Mouse (Mus musculus) brain, embryonic 14.5 days (tissue): ENCODE measurements around the gene Bivm. TPM values are rescaled to one million over a fixed set of nuclear protein-coding genes. Genes with fewer than 3 reads are reported as not detected.

ENCODE experiments used
- DNase-seq: peaks from one replicate; pipeline ENCODE4 v3.0.0-alpha.2; 2011; ENCODE audit warnings: low read depth
- CTCF ChIP-seq: fragments of 200-500 bp; IDR thresholded peaks from 2 replicates; pipeline ENCODE4 v1.5.1; 2012; ENCODE audit warnings: inconsistent platforms, mild to moderate bottlenecking, moderate library complexity, borderline replicate concordance; ENCODE audit not compliant: insufficient read depth, insufficient read length; ENCODE audit errors: extremely low read depth
- POLR2A ChIP-seq: fragments of 200-500 bp; IDR thresholded peaks from 2 replicates; pipeline ENCODE4 v1.6.1; 2012; ENCODE audit warnings: mild to moderate bottlenecking, inconsistent platforms, borderline replicate concordance; ENCODE audit not compliant: poor library complexity, insufficient read depth, insufficient read length, severe bottlenecking; ENCODE audit errors: extremely low read depth
- polyA plus RNA-seq: library from polyadenylated mRNA; depleted of rRNA; stranded (reverse); fragments of >200 nt; gene quantifications from 2 replicates; pipeline ENCODE4 v1.2.3, GENCODE M21; 2012; rRNA removed

Bivm gene
- 19.7 and 20.9 TPM in 2 replicates for polyA plus RNA-seq

DNA sequence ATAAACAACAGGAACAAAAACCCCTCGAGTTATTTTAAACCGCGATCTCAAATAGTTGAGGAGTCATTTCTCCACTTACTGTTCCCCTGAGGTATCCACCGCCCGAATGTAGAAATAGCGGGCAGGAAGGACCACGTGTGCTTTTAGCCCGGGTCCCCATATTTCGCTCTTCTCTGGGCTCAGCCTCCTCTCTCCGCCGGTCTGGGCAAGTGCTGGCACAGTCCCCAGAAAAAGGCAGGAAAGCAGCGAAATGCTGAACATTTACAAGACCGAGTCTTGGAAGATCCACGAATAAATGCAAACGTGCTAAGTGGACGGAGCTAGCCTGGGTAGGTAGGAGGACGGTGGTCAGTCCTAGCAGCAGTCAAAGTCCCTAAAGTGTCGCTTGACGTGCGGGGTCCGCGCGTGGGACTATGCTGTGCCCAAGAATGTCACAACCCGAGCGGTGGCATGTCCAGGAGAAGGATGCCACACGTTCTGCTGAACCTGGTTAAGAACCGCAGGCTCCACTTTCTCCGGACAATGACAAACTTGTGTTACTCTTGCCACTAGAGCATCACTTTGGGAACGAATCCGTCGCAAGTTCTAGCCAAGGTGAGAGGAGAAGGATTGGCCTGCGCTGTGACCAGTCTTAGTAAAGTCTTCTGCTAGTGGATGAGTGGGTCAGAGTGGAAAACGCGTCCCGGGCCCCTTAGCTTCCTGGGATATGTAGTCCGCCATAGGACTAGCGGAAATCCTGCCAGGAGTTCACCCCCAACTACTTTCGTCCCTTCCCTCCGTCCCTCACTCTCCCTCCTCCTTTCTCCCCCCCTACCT lies at the start of gene Bivm, which contains the start of gene Kdelc1:
TSS of gene Bivm (plus strand) at position 719 of the 816 bp plus-strand sequence.
TSS of gene Kdelc1 (minus strand) at position 570 of the 816 bp plus-strand sequence.
- peak; percentile 99 for DNase-seq
- TF ChIP-seq POLR2A (0 out of 2 replicates have a peak, but pooled peaks have one; percentile 18), CTCF (no peak)

DNA sequence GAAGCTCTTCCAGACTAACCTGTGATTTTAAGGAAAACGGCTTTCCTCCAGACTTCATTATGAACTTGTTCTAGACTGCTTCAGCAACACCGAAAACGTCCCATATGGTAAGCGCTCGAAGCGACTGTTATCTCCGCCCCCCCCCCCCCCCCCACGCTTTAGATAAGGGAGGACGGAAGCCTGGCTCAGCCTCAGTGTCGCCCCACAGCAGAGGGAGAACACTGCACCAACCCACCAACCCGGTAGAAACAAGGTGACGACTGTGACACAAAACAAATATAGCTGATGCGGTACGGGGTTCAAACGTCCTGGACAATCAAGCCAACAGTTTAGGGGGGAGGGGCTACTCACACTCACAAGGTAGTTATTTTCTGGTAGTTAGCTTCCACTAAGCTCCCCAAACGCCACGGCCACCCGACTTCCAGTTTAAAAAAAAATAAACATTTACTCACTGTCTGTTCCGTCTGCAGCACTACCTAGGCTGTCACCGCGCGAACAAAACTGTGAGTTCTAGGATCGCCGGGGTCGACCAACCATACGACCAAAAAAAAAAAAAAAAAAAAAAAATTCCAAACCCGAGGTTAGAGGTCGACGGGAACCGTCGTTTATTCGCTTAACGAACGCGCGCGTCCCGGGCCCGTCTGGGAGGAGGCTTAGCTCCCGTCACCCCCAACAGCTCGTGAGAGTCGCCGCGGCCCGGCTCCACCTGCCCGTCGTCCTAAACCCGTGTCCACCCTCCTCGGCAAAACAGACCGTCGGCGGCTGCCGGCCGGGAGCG lies 17.1 kb upstream of the Bivm start:
- DNase-seq: peak; percentile 65

DNA sequence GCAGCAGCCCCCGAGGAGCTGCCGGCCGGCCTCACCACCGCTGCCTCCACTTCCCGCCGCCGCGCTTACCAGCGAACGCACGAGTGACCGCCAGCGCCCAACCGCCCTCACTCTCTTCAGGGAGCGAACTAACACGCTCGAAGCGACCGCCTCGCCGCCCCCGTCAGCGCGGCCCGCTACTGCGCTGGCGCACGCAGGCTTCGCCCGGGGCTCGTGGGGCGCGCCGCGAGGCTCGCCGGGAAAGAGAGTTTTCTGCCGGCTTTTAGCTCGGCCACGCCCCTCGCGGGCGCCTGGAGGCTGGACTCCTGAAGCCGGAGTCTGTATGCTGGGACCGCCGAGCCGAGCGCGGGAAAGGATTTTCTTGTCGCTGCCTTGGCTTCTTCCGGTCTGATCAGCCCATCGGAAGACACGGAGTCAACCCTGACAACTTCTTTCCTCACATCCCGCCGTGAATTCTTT lies 16.5 kb upstream of the Bivm start, which contains the start of gene Tex30:
TSS of gene Tex30 (minus strand) at position 183 of the 459 bp plus-strand sequence.
- no peak for TF ChIP-seq CTCF
- TF ChIP-seq POLR2A: peak; percentile 68; the same call in 1 of the 2 replicates

More for the DNA sequence above, 17.1 kb upstream of the Bivm start:
- TF ChIP-seq POLR2A (no peak), CTCF (no peak)

DNA sequence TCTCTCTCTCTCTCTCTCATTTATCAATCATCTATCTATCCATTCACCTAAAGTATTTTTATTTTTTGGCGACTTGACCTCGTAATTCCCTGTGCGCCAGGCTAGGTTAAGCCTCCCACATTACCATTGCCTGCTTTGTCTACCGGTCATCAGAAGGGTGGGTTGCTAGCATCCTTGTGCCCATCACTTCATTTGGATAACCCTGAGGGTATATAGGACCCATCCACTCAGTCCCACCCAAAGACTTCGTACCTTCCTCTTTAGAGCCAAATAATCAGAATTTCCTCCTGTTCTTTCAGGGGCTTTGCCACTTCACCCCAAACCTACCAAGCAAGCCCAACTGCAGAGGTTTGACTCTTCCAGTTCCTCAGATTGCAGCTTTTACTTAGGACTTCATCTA lies 15.8 kb upstream of the Bivm start:
- peak; percentile 21 for DNase-seq
- TF ChIP-seq CTCF (no peak), POLR2A (no peak)

More for the DNA sequence above, 16.5 kb upstream of the Bivm start, which contains the start of gene Tex30:
- DNase-seq: peak; percentile 99

DNA sequence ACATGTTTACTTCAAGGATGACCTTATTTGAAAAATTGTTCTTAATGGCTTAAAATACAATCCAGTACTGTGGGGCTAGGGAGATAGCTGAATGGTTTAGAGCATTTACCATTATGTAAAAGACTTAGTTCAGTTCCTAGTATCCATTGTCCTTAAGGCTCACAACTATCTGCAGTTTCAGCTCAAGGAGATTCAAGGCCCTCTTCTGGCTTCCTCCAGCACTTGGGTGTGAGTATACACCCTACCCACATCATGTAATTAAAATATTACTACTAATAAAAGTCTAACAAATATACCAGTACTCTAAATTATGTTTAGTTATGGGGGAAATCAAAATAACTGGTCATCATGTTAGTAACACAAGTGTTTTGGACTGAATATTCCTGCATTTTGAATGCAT lies 1.2 kb upstream of the Bivm start:
- TF ChIP-seq POLR2A: no peak
- TF ChIP-seq CTCF: no peak
- peak; percentile 7 for DNase-seq

DNA sequence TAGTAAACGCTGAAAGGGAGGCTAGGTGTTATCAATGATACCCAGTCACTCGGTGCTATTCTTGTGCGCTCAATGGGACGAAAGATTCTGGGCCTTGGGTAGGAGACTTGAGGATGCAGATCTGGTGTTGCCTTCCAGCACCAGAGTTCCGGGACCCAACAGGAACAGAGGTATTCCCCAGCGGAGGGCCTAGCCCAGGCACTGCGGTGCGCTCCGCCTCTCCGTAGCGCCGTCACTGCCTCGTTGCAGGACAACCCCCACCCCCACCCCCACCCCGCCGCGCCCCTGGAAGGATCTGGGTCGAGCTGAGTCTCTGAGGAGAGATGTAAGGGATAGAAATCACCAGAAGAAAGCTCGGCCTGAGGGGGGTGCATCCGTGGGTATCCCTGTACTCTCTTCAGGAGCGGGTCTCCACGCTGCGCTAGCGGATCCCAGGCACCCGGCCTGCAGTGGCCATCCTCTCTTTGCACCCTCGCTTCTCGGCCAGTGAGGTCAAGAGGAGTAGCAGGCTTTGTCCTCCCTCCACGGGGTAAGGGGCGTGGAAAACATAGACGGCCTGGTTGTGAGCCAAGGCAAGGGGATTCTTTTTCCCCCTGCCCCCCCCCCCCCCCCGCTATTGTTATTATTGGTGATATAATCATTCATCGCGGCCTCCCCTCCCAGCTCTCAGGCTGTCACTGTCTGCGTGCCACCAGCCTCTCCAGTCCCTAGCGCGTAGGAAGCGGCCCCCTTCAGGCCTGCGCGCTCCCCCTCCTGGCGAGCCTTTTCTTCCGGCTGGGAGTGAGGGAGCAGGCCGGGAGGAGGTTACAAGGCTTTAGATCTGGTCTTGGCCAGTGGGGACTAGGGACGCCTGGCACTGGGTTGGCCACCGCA lies 680 bp downstream of the Bivm start:
- TF ChIP-seq CTCF (peak; percentile 54; the same call in 1 of the 2 replicates), POLR2A (peak; percentile 56; the same call in 1 of the 2 replicates)
- peak; percentile 91 for DNase-seq

DNA sequence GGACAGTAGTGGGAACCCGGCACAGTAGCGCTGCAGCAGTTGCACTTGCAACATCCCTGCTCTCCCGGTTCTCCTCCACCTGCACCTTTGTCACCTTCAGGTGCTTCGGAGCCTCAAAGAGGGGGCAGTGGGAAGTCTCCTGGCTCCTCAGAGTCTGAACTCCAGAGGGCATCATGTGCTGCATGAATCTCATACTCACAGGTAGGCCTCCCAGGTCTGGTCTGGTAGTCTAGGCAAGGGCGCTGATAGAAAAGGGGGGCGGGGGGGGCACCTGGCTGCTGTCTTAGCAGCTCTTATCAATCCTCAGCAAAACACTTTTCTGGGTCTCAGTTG lies 1.3 kb downstream of the Bivm start:
- TF ChIP-seq POLR2A (no peak), CTCF (no peak)
- DNase-seq: no peak

DNA sequence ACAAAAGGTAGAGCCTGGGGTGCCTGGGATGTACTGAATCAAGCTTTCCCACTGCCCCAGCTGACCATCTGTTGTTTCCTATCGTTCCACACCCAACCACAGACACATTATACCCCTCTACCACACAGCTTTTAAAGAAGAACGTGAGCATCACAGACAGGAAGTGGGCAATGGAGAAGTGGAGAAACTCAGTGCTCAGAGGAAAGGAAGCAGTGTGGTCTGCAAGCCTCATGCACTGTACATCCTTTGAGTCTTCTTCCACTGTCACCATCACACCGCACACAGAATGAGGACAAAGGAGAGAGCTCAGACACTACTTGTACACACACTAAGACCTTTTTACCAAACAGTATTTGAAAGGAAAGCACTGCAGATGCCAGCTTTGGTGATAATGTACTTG lies 3.5 kb downstream of the Bivm start:
- DNase-seq: no peak
- TF ChIP-seq POLR2A (no peak), CTCF (no peak)

DNA sequence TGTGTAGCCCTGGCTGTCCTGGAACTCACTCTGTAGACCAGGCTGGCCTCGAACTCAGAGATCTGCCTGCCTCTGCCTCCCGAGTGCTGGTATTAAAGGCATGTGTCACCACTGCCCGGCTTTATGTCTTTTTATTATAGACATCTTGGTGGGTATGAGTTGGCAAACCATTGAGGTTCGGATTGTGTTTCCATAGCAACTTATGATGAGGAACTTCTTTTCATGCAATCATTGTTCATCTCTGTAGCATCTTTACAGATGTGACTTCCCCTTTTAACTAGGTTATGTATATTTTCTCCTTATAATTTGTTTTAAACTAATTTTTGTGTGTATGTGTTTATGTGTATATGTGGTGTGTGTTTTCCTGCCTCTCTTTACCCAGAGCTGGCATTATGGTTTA lies 6.8 kb downstream of the Bivm start:
- TF ChIP-seq CTCF: no peak
- TF ChIP-seq POLR2A: no peak

DNA sequence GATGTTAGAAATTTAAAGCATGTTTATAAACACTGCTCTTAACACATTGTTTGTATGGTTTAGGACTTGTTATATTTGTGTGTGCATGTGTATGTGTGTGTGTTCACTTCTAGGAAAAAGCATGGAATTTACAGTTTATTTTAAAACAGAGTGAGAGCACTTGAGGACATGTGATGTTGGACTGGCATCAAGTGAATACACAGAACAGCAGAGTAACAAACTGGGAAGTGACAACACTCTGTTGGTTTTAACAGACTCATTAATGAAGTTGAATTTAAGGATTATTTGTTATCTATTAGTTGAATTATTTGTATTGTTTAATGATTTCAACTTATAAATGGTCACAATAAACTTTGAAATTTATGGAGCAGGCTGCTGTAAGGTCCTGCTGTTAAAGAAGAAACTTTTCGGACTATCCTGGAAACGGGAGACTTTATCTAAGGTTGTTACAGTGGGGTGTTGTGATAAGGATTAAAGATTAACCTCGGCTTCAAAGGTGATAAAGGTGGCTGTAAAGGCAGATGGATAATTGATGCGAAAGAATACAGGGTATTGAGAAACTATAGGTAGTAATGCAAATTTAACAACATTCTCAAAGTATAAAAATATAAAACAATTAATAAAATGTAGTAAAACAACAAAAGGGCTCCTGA lies 11.3 kb downstream of the Bivm start:
- no peak for DNase-seq
- TF ChIP-seq CTCF (no peak), POLR2A (no peak)

More for the DNA sequence above, 6.8 kb downstream of the Bivm start:
- DNase-seq: no peak

DNA sequence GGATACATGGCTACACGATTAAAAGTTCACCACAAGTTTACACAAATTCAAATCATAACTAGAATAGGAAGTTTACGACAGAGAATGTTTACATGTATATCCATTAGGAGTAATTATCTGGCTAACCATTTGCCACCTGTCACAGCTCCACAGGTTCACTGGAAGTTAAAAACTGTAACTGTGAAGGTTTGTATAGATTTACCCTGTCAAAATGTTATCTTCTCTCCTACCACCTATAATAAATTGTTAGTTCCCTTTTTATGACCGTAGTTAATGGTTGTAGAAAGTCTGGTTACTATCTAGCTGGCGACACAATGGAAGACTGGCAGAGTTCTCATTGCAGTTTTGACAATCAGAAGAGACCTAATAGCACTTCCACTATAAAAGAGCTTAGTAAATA lies 21.5 kb downstream of the Bivm start:
- TF ChIP-seq POLR2A (no peak), CTCF (no peak)
- no peak for DNase-seq

DNA sequence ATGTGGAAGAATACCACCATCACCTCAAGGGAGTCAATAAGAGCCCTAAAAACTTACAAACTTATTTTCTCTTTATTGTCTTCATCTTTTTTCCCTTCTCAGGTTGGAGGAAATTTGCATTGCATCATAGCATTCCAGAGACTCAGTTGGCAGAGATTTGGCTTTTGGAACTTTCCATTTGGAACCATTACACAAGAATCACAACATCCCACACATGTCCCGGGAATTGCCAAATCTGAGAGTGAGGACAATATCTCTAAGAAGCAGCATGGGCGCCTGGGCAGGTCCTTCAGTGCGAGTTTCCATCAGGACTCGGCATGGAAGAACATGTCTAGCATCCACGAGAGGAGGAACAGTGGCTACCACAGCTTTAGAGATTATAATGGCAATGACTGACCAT lies 24.0 kb downstream of the Bivm start:
- no peak for TF ChIP-seq POLR2A
- no peak for TF ChIP-seq CTCF
- DNase-seq: no peak
